Mouse (Mus musculus) cerebellum, adult 11-12 months (tissue): ENCODE measurements around the gene Snx30.
A peak's percentile ranks its signal among the peaks of the same experiment; 100 is the strongest.

Experiments used
- DNase-seq: peaks from one replicate; pipeline ENCODE4 v3.0.0; 2022

Gene Snx30

GRCm38 (mm10) chr4:59914608-59915403, 109.2 kb downstream of the Snx30 start, which contains the start of gene Slc46a2:
Slc46a2 (minus strand) TSS chr4:59915056.
- DNase-seq: peak; percentile 34

GRCm38 (mm10) chr4:59917966-59918365, 112.3 kb downstream of the Snx30 start:
- no peak for DNase-seq

GRCm38 (mm10) chr4:59925082-59925481, 119.4 kb downstream of the Snx30 start:
- DNase-seq: no peak

- no peak for DNase-seq
Observed at GRCm38 (mm10) chr4:59927666-59928065, 122.0 kb downstream of the Snx30 start.

- peak; percentile 66 for DNase-seq
Observed at GRCm38 (mm10) chr4:59928347-59928746, 122.7 kb downstream of the Snx30 start.

- DNase-seq: peak; percentile 24
Observed at GRCm38 (mm10) chr4:59932505-59933281, 127.1 kb downstream of the Snx30 start.

GRCm38 (mm10) chr4:59937543-59937942, 131.9 kb downstream of the Snx30 start:
- DNase-seq: no peak
